Mouse (Mus musculus) embryonic facial prominence, embryonic 13.5 days (tissue): ENCODE data around the gene Lpp. TPM values are rescaled to one million over a fixed set of nuclear protein-coding genes. Genes with fewer than 3 reads are reported as not detected.
"Not testable (repeated sequence)": the region's sequence is repeated elsewhere in the genome, so short reads cannot be mapped to it uniquely, and the experiment has no call there.

ENCODE experiments used
- ATAC-seq: fragments of 200-750 bp; cut with Nextera tagmentation; 2 replicates; pipeline ENCODE4 v1.8.0; 2017; ENCODE audit warnings: low read depth; ENCODE audit not compliant: insufficient number of reproducible peaks, insufficient read depth, low FRiP score, low TSS enrichment
- H3K27ac ChIP-seq: fragments of 300-500 bp; sonication (generic); 2 replicates; pipeline ENCODE4 v1.5.1; 2015; ENCODE audit warnings: moderate library complexity, mild to moderate bottlenecking, inconsistent platforms
- H3K27me3 ChIP-seq: fragments of 300-500 bp; sonication (generic); 2 replicates; pipeline ENCODE4 v1.6.1; 2015; ENCODE audit warnings: mild to moderate bottlenecking, inconsistent platforms
- H3K36me3 ChIP-seq: fragments of 300-500 bp; sonication (generic); 2 replicates; pipeline ENCODE4 v1.6.1; 2015; ENCODE audit warnings: mild to moderate bottlenecking, inconsistent platforms
- H3K4me1 ChIP-seq: fragments of 300-500 bp; sonication (generic); 2 replicates; pipeline ENCODE4 v1.6.1; 2015; ENCODE audit warnings: inconsistent platforms
- H3K4me2 ChIP-seq: fragments of 300-500 bp; sonication (generic); 2 replicates; pipeline ENCODE4 v1.6.1; 2015; ENCODE audit warnings: moderate library complexity, mild to moderate bottlenecking, inconsistent platforms
- H3K4me3 ChIP-seq: fragments of 300-500 bp; sonication (generic); 2 replicates; pipeline ENCODE4 v1.5.1; 2015; ENCODE audit warnings: mild to moderate bottlenecking, inconsistent platforms
- H3K9ac ChIP-seq: fragments of 300-500 bp; sonication (generic); 2 replicates; pipeline ENCODE4 v1.6.1; 2015; ENCODE audit warnings: mild to moderate bottlenecking, inconsistent platforms
- H3K9me3 ChIP-seq: fragments of 300-500 bp; sonication (generic); 2 replicates; pipeline ENCODE4 v1.6.1; 2016; ENCODE audit warnings: inconsistent platforms
- WGBS: fragments of 180-500 bp; shearing (Covaris S2); methylation state at CpG from one replicate; pipeline ENCODE4 v1.1.7; 2015; ENCODE audit warnings: mixed read lengths; 5-methylcytosine and 5-hydroxymethylcytosine counted together
- polyA plus RNA-seq: library from polyadenylated mRNA; unstranded; fragments of >200 nt; fragmentation: Nextera tagmentation; extraction: Ambion mirVana; gene quantifications from 2 replicates; pipeline ENCODE4 v1.2.1, GENCODE M21; 2015

Lpp gene
- polyA plus RNA-seq, 1 experiment from 2014 or later: 49.3 TPM

- ATAC-seq: no peak
These were observed 586.1 kb downstream of the Lpp start for GRCm38 (mm10) chr16:24979391-24979790.

GRCm38 (mm10) chr16:24982828-24983227, 589.5 kb downstream of the Lpp start:
- Histone ChIP-seq H3K9ac (no peak overlapping the region), H3K27ac (no peak overlapping the region), H3K36me3 (peaks cover 8% of the 10 kb centered on the region; the same call in 1 of the 2 replicates), H3K4me3 (no peak overlapping the region), H3K4me1 (no peaks in the 10 kb centered on the region), H3K4me2 (no peak overlapping the region), H3K9me3 (no peaks in the 10 kb centered on the region), H3K27me3 (no peaks in the 10 kb centered on the region)
- WGBS: 61% methylated on average over 4 of the region's 4 CpGs
- no peak for ATAC-seq

More at GRCm38 (mm10) chr16:24979391-24979790, 586.1 kb downstream of the Lpp start:
- H3K9me3 ChIP-seq: no peaks in the 10 kb centered on the region
- H3K27me3 ChIP-seq: no peaks in the 10 kb centered on the region
- H3K27ac ChIP-seq: no peak overlapping the region
- H3K9ac ChIP-seq: no peak overlapping the region
- H3K4me1 ChIP-seq: no peaks in the 10 kb centered on the region
- H3K4me2 ChIP-seq: no peak overlapping the region
- 80% methylated on average over 4 of the region's 4 CpGs for WGBS
- no peak overlapping the region for H3K4me3 ChIP-seq
- peaks cover 13% of the 10 kb centered on the region; the same call in 1 of the 2 replicates for H3K36me3 ChIP-seq

GRCm38 (mm10) chr16:24990331-24990730, 597.0 kb downstream of the Lpp start:
- Histone ChIP-seq H3K9me3 (no peaks in the 10 kb centered on the region), H3K4me2 (no peak overlapping the region), H3K27ac (no peak overlapping the region), H3K27me3 (no peaks in the 10 kb centered on the region), H3K4me3 (no peak overlapping the region), H3K4me1 (peaks cover 11% of the 10 kb centered on the region; the same call in 1 of the 2 replicates), H3K9ac (no peak overlapping the region), H3K36me3 (no peaks in the 10 kb centered on the region)
- ATAC-seq: no peak
- 94% methylated on average over 11 of the region's 11 CpGs for WGBS

- H3K9me3 ChIP-seq: no peaks in the 10 kb centered on the region
- peaks cover 11% of the 10 kb centered on the region; the same call in 1 of the 2 replicates for H3K4me1 ChIP-seq
- H3K36me3 ChIP-seq: no peaks in the 10 kb centered on the region
- no peak overlapping the region for H3K9ac ChIP-seq
- WGBS: 88% methylated on average over 10 of the region's 10 CpGs
- no peaks in the 10 kb centered on the region for H3K27me3 ChIP-seq
- no peak overlapping the region for H3K27ac ChIP-seq
- H3K4me3 ChIP-seq: no peak overlapping the region
- H3K4me2 ChIP-seq: no peak overlapping the region
- no peak for ATAC-seq
These were observed 597.8 kb downstream of the Lpp start for GRCm38 (mm10) chr16:24991059-24991541.

- Histone ChIP-seq H3K9ac (no peak overlapping the region), H3K4me3 (no peak overlapping the region), H3K4me2 (no peak overlapping the region), H3K9me3 (no peaks in the 10 kb centered on the region), H3K4me1 (peaks cover 11% of the 10 kb centered on the region; the same call in 1 of the 2 replicates), H3K36me3 (no peaks in the 10 kb centered on the region), H3K27me3 (no peaks in the 10 kb centered on the region), H3K27ac (no peak overlapping the region)
- no peak for ATAC-seq
- 44% methylated on average over 3 of the region's 3 CpGs for WGBS
These were observed 598.7 kb downstream of the Lpp start for GRCm38 (mm10) chr16:24991995-24992394.

- WGBS: 78% methylated on average over 11 of the region's 11 CpGs
- no peaks in the 10 kb centered on the region for H3K9me3 ChIP-seq
- H3K27ac ChIP-seq: no peak overlapping the region
- no peak overlapping the region for H3K9ac ChIP-seq
- no peaks in the 10 kb centered on the region for H3K36me3 ChIP-seq
- no peak for ATAC-seq
- peaks cover 11% of the 10 kb centered on the region; the same call in 1 of the 2 replicates for H3K4me1 ChIP-seq
- no peak overlapping the region for H3K4me3 ChIP-seq
- no peak overlapping the region for H3K4me2 ChIP-seq
- no peaks in the 10 kb centered on the region for H3K27me3 ChIP-seq
These were observed 599.2 kb downstream of the Lpp start for GRCm38 (mm10) chr16:24992494-24992893.

GRCm38 (mm10) chr16:25010980-25011877, 617.9 kb downstream of the Lpp start:
- WGBS: 68% methylated on average over 5 of the region's 5 CpGs

GRCm38 (mm10) chr16:25012938-25013337, 619.6 kb downstream of the Lpp start:
- WGBS: 77% methylated on average over 3 of the region's 3 CpGs
- Histone ChIP-seq H3K27me3 (no peaks in the 10 kb centered on the region), H3K4me2 (no peak overlapping the region), H3K4me1 (peaks cover 5% of the 10 kb centered on the region; the same call in 1 of the 2 replicates), H3K9ac (no peak overlapping the region), H3K27ac (no peak overlapping the region), H3K36me3 (no peaks in the 10 kb centered on the region), H3K4me3 (no peak overlapping the region), H3K9me3 (no peaks in the 10 kb centered on the region)
- no peak for ATAC-seq

More at GRCm38 (mm10) chr16:25010980-25011877, 617.9 kb downstream of the Lpp start:
- Histone ChIP-seq H3K27me3 (no peaks in the 10 kb centered on the region), H3K4me3 (no peak overlapping the region), H3K9ac (no peak overlapping the region), H3K4me2 (no peak overlapping the region), H3K27ac (no peak overlapping the region), H3K9me3 (no peaks in the 10 kb centered on the region), H3K36me3 (no peaks in the 10 kb centered on the region), H3K4me1 (no peaks in the 10 kb centered on the region)
- ATAC-seq: no peak

- no peak overlapping the region for H3K9ac ChIP-seq
- H3K9me3 ChIP-seq: no peaks in the 10 kb centered on the region
- H3K27ac ChIP-seq: 0 out of 2 replicates have a peak overlapping the region, but pooled peaks have one; percentile 11
- peaks cover 5% of the 10 kb centered on the region; the same call in 1 of the 2 replicates for H3K4me1 ChIP-seq
- H3K4me2 ChIP-seq: no peak overlapping the region
- ATAC-seq: no peak
- whole genome bisulfite sequencing: 67% methylated on average over 4 of the region's 4 CpGs
- no peak overlapping the region for H3K4me3 ChIP-seq
- no peaks in the 10 kb centered on the region for H3K27me3 ChIP-seq
- H3K36me3 ChIP-seq: no peaks in the 10 kb centered on the region
These were observed 623.0 kb downstream of the Lpp start for GRCm38 (mm10) chr16:25016261-25016836.

GRCm38 (mm10) chr16:25017046-25017445, 623.7 kb downstream of the Lpp start:
- Histone ChIP-seq H3K9ac (no peak overlapping the region), H3K4me1 (peaks cover 5% of the 10 kb centered on the region; the same call in 1 of the 2 replicates), H3K4me3 (no peak overlapping the region), H3K27ac (no peak overlapping the region), H3K9me3 (no peaks in the 10 kb centered on the region), H3K27me3 (no peaks in the 10 kb centered on the region), H3K36me3 (no peaks in the 10 kb centered on the region), H3K4me2 (no peak overlapping the region)
- ATAC-seq: no peak

- WGBS: 68% methylated on average over 2 of the region's 2 CpGs
These were observed 628.5 kb downstream of the Lpp start for GRCm38 (mm10) chr16:25021743-25022359.

More at GRCm38 (mm10) chr16:25021743-25022359, 628.5 kb downstream of the Lpp start:
- not testable (repeated sequence) for ATAC-seq, H3K4me1 ChIP-seq, H3K4me2 ChIP-seq, H3K9me3 ChIP-seq, H3K36me3 ChIP-seq, H3K27me3 ChIP-seq, H3K9ac ChIP-seq, H3K4me3 ChIP-seq, H3K27ac ChIP-seq
